Mouse (Mus musculus) E14TG2a.4 (cell line): Measurements from ENCODE around the gene Fitm1.

Experiments
- CTCF ChIP-seq: conservative IDR thresholded peaks from 2 replicates; pipeline ENCODE4 v1.5.1; 2014; ENCODE audit warnings: low read length
- POU5F1 ChIP-seq: IDR thresholded peaks from 2 replicates; pipeline ENCODE4 v1.6.1; 2014; ENCODE audit warnings: low read length, borderline replicate concordance

DNA sequence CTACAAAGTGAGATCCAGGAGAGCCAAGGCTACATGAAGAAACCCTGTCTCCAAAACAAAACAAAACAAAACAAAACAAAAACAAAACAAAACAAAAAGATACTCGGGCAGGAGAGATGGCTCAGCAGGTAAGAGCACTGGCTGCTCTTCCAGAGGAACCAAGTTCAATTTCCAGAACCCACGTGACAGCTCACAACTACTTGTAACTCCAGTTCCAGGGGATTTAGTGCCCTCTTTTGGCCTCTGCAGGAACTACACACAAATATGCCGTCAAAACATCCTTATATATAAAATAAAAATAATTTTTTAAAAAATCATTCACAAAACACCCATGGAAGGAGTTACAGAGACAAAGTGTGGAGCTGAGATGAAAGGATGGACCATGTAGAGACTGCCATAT is 47.5 kb upstream of the Fitm1 start:
- TF ChIP-seq CTCF: peak; percentile 58
- no peak for TF ChIP-seq POU5F1
